8 mouse cellular contexts compared by ENCODE assay signal in genomic region chr7:12780151-12780830, GRCm38 (mm10). TPM values are rescaled to one million over a fixed set of nuclear protein-coding genes. Genes with fewer than 3 reads are reported as not detected.
DNase-seq lines count a peak whose midpoint lies in the region; ATAC-seq and TF ChIP-seq lines count a peak whose summit lies in the region.

No protein-coding gene starts in this region.

- TF ChIP-seq POLR2A in small intestine, adult 2 months (IDR thresholded peaks at IDR 0.05; ENCODE audit: low read depth, low read length), result no peak

- H3K4me2 ChIP-seq in limb, embryonic 11.5 days (ENCODE audit: low read depth, severe bottlenecking), result peak overlapping the region; percentile 89
- H3K4me2 ChIP-seq in midbrain, embryonic 12.5 days (replicated peaks), result peak overlapping the region; percentile 95

- peak; percentile 96 for ATAC-seq in limb, embryonic 11.5 days (ENCODE audit: insufficient number of reproducible peaks, low FRiP score, low TSS enrichment, low read depth)
- ATAC-seq in midbrain, embryonic 12.5 days (ENCODE audit: low FRiP score, low read depth), result peak; percentile 95
- no peak for ATAC-seq in erythroid progenitor cell, adult 5-6 weeks (replicated peaks; ENCODE audit: low FRiP score, poor library complexity, severe bottlenecking)

- H3K9me3 ChIP-seq in limb, embryonic 11.5 days (ENCODE audit: control insufficient read depth, low read length), result no peaks in the 10 kb centered on the region
- no peaks in the 10 kb centered on the region for H3K9me3 ChIP-seq in midbrain, embryonic 12.5 days

- WGBS in limb, embryonic 11.5 days, result under 1% methylated on average over 57 of the region's 57 CpGs
- under 1% methylated on average over 57 of the region's 57 CpGs for WGBS in midbrain, embryonic 12.5 days
- 2% methylated on average over 57 of the region's 57 CpGs for WGBS in small intestine, adult 2 months

- no peak for TF ChIP-seq CTCF in small intestine, adult 2 months (IDR thresholded peaks at IDR 0.05; ENCODE audit: extremely low read depth, insufficient read length, insufficient replicate concordance, low read depth, low read length)

- 0 out of 2 replicates have a peak, but pooled peaks cover 4% of the 10 kb centered on the region for H3K4me1 ChIP-seq in limb, embryonic 11.5 days (ENCODE audit: control insufficient read depth, insufficient read depth, low read length)
- H3K4me1 ChIP-seq in midbrain, embryonic 12.5 days, result peaks cover 13% of the 10 kb centered on the region; the same call in 1 of the 2 replicates
- peaks cover 9% of the 10 kb centered on the region for H3K4me1 ChIP-seq in small intestine, adult 2 months (ENCODE audit: control insufficient read depth, insufficient read depth, insufficient read length, low read length)

- no peaks in the 10 kb centered on the region for H3K36me3 ChIP-seq in limb, embryonic 11.5 days (ENCODE audit: control insufficient read depth, insufficient read depth, low read length)
- peaks cover 2% of the 10 kb centered on the region for H3K36me3 ChIP-seq in midbrain, embryonic 12.5 days
- H3K36me3 ChIP-seq in small intestine, adult 2 months (ENCODE audit: control insufficient read depth, insufficient read depth, low read length), result no peaks in the 10 kb centered on the region

- peak; percentile 90 for DNase-seq in adrenal gland, postnatal 14 days
- peak; percentile 78 for DNase-seq in embryo, embryonic 11.5 days (ENCODE audit: low read depth, low spot score)
- DNase-seq in heart, adult 11 months, result peak; percentile 97
- peak; percentile 33 for DNase-seq in kidney, adult 11 months
- DNase-seq in limb, embryonic 11.5 days (ENCODE audit: low spot score), result peak; percentile 88

- H3K9ac ChIP-seq in limb, embryonic 11.5 days (ENCODE audit: low read length), result peak overlapping the region; percentile 77
- peak overlapping the region; percentile 60 for H3K9ac ChIP-seq in midbrain, embryonic 12.5 days (replicated peaks)

- H3K4me3 ChIP-seq in limb, embryonic 11.5 days (ENCODE audit: low read depth, low read length), result peak overlapping the region; percentile 68
- peak overlapping the region; percentile 59 for H3K4me3 ChIP-seq in midbrain, embryonic 12.5 days
- peak overlapping the region; percentile 77 for H3K4me3 ChIP-seq in small intestine, adult 2 months (ENCODE audit: low read depth, low read length)

- H3K27ac ChIP-seq in limb, embryonic 11.5 days (replicated peaks; ENCODE audit: low read depth, low read length), result no peak overlapping the region
- H3K27ac ChIP-seq in midbrain, embryonic 12.5 days (replicated peaks), result no peak overlapping the region
- no peak overlapping the region for H3K27ac ChIP-seq in small intestine, adult 2 months (ENCODE audit: insufficient read depth, low read depth, low read length)

- no peaks in the 10 kb centered on the region for H3K27me3 ChIP-seq in limb, embryonic 11.5 days (ENCODE audit: control insufficient read depth, insufficient read depth, low read length)
- H3K27me3 ChIP-seq in midbrain, embryonic 12.5 days, result no peaks in the 10 kb centered on the region
- H3K27me3 ChIP-seq in small intestine, adult 2 months (ENCODE audit: control insufficient read depth, insufficient read depth, low read length), result peaks cover 4% of the 10 kb centered on the region

RNA-seq across cellular contexts. Expression of gene Zscan18, which starts 23.1 kb away (rescaled TPM):
- total RNA-seq in adrenal gland, postnatal 14 days (2021), result 2.8 and 3.7 TPM in 2 replicates
- polyA plus RNA-seq in limb, embryonic 11.5 days (2014; fragmentation: Nextera tagmentation; extraction: Ambion mirVana), result 11.6 and 17.7 TPM in 2 replicates
- 17.5 and 17.6 TPM in 2 replicates for polyA plus RNA-seq in midbrain, embryonic 12.5 days (2016; fragmentation: Nextera tagmentation; extraction: Ambion mirVana)
- 0.15 and 0.24 TPM in 2 replicates for polyA plus RNA-seq in small intestine, adult 2 months (2012; rRNA removed)
- not detected in 2 replicates for total RNA-seq in erythroid progenitor cell, adult 5-6 weeks (2015; ENCODE audit: low replicate concordance)
- total RNA-seq in erythroid progenitor cell, adult 5-6 weeks (2017; ENCODE audit: low replicate concordance), result not detected in 2 replicates

RNA-seq across cellular contexts. Expression of gene Zfp329, which starts 38.4 kb away (rescaled TPM):
- total RNA-seq in adrenal gland, postnatal 14 days (2021), result 9.0 and 11.8 TPM in 2 replicates
- polyA plus RNA-seq in limb, embryonic 11.5 days (2014; fragmentation: Nextera tagmentation; extraction: Ambion mirVana), result 18.5 and 21.1 TPM in 2 replicates
- polyA plus RNA-seq in midbrain, embryonic 12.5 days (2016; fragmentation: Nextera tagmentation; extraction: Ambion mirVana), result 27.1 and 31.6 TPM in 2 replicates
- polyA plus RNA-seq in small intestine, adult 2 months (2012; rRNA removed), result 0.11 and 0.22 TPM in 2 replicates
- 6.5 and 15.5 TPM in 2 replicates for total RNA-seq in erythroid progenitor cell, adult 5-6 weeks (2015; ENCODE audit: low replicate concordance)
- total RNA-seq in erythroid progenitor cell, adult 5-6 weeks (2017; ENCODE audit: low replicate concordance), result 3.1 and 4.5 TPM in 2 replicates

RNA-seq across cellular contexts. Expression of gene Vmn2r56, which starts 45.5 kb away (rescaled TPM):
- total RNA-seq in adrenal gland, postnatal 14 days (2021), result not detected in 2 replicates
- not detected in 2 replicates for polyA plus RNA-seq in limb, embryonic 11.5 days (2014; fragmentation: Nextera tagmentation; extraction: Ambion mirVana)
- polyA plus RNA-seq in midbrain, embryonic 12.5 days (2016; fragmentation: Nextera tagmentation; extraction: Ambion mirVana), result not detected in 2 replicates
- not detected in 2 replicates for polyA plus RNA-seq in small intestine, adult 2 months (2012; rRNA removed)
- not detected in 2 replicates for total RNA-seq in erythroid progenitor cell, adult 5-6 weeks (2015; ENCODE audit: low replicate concordance)
- not detected in 2 replicates for total RNA-seq in erythroid progenitor cell, adult 5-6 weeks (2017; ENCODE audit: low replicate concordance)

RNA-seq across cellular contexts. Expression of gene Zfp110, which starts 54.3 kb away (rescaled TPM):
- total RNA-seq in adrenal gland, postnatal 14 days (2021), result 22.8 and 23.2 TPM in 2 replicates
- 38.3 and 38.4 TPM in 2 replicates for polyA plus RNA-seq in limb, embryonic 11.5 days (2014; fragmentation: Nextera tagmentation; extraction: Ambion mirVana)
- polyA plus RNA-seq in midbrain, embryonic 12.5 days (2016; fragmentation: Nextera tagmentation; extraction: Ambion mirVana), result 32.3 and 34.5 TPM in 2 replicates
- polyA plus RNA-seq in small intestine, adult 2 months (2012; rRNA removed), result 3.3 and 5.3 TPM in 2 replicates
- 14.3 and 14.4 TPM in 2 replicates for total RNA-seq in erythroid progenitor cell, adult 5-6 weeks (2015; ENCODE audit: low replicate concordance)
- total RNA-seq in erythroid progenitor cell, adult 5-6 weeks (2017; ENCODE audit: low replicate concordance), result 16.6 and 20.9 TPM in 2 replicates

Comparison
In these comparisons a context has a peak if more than half of its experiments do, and no peak if none do; other contexts are left out.
1. DNase-seq: peak in every context shown above with its lines; median percentile 97 in heart, adult 11 months; 90 in adrenal gland, postnatal 14 days; 88 in limb, embryonic 11.5 days; 78 in embryo, embryonic 11.5 days; 33 in kidney, adult 11 months.
2. RNA of gene Zscan18, which starts 23.1 kb away (polyA plus RNA-seq): 17.5 to 17.6 TPM in midbrain, embryonic 12.5 days and 11.6 to 17.7 TPM in limb, embryonic 11.5 days; 0.15 to 0.24 TPM in small intestine, adult 2 months; every median in the first group is over 10 times any median in the second.
3. RNA of gene Zfp329, which starts 38.4 kb away (polyA plus RNA-seq): 27.1 to 31.6 TPM in midbrain, embryonic 12.5 days and 18.5 to 21.1 TPM in limb, embryonic 11.5 days; 0.11 to 0.22 TPM in small intestine, adult 2 months; every median in the first group is over 10 times any median in the second.
4. Peak in every context shown above with its lines, with median percentiles within 50 percentile points of each other: H3K4me3 ChIP-seq.